Mouse (Mus musculus) heart, adult 8-10 months (tissue): Measurements from ENCODE around the gene Crx. TPM values are rescaled to one million over a fixed set of nuclear protein-coding genes. Genes with fewer than 3 reads are reported as not detected.
A peak's percentile ranks its signal among the peaks of the same experiment; 100 is the strongest.
"Not testable (repeated sequence)": the region's sequence is repeated elsewhere in the genome, so short reads cannot be mapped to it uniquely, and the experiment has no call there.

Experiments
- DNase-seq: peaks from one replicate; pipeline ENCODE4 v3.0.0; 2022; ENCODE audit warnings: low spot score
- total RNA-seq, 4 experiments: library from RNA; stranded (reverse); gene quantifications; 2 replicates each; pipeline ENCODE4 v1.2.4; 2022

Crx gene
- not detected for total RNA-seq

DNA sequence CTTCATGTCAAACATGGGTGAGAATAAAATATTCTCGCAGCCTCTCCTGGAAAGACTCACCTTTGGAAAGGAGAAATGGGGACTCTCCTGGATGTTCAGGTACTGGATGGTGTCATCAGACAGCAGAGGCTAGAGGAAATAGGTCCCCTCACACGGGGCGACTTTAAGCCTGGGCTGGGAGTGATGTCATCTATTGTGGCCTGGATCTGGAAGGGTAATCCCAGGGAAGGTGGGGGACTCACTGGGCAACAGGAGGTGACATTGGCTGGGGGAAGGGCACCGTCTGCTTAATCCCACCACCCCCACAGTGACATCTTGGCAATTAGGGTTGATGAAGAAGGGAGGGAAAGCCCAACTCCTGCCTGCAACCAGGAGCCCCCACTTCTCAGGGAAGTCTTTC, at the start of gene Crx:
TSS of gene Crx (minus strand) at position 213 of the 400 bp plus-strand sequence.
- DNase-seq, result no peak

DNA sequence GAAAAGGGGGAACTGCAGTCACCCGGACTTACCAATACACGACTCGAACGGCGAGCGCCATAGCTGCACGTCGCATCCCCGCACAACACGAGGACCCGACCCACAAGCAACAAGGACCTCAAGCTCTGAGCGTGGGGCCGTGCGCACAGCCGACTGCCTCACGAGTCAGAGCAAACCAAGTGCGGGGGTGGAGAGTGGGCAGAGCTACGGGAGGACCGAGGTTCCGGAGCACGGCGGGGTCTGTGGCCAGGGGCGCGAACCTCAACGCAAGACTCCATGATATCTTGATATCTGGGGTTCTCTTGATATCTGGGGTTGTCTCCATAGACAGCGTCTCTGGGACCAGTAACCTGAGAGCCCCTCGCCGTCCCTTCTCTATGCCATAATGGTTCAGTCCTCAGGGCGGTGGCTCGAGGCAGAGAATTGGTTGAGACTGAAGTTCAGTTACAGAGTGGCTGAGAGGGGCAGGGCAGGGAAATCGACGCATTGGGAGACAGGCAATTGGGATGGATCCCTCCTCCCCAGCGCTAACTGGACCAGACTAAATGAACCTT, 42.5 kb upstream of the Crx start, which contains the start of gene Selenow:
TSS of gene Selenow (minus strand) at position 183 of the 554 bp plus-strand sequence.
- peak; percentile 89 for DNase-seq

DNA sequence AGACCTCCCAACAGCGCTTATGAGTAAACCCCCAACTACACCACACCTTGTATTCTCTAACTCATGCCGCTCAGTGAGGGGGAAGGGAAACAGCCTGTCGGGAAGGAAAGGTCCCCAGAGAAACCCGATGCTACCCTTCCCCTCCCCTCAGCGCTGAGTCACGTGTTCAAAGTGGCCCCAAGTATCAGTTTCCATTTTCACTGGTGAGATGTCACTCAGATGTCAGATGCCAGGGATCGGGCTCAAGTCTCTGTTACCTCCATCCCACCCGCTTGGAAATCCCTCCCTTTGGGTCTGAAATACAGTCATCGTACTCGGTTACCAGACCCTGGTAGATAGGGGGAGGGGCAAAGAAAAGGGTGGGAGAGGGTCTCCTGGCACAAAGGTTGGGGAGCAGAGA, 42.0 kb upstream of the Crx start:
- no peak for DNase-seq

DNA sequence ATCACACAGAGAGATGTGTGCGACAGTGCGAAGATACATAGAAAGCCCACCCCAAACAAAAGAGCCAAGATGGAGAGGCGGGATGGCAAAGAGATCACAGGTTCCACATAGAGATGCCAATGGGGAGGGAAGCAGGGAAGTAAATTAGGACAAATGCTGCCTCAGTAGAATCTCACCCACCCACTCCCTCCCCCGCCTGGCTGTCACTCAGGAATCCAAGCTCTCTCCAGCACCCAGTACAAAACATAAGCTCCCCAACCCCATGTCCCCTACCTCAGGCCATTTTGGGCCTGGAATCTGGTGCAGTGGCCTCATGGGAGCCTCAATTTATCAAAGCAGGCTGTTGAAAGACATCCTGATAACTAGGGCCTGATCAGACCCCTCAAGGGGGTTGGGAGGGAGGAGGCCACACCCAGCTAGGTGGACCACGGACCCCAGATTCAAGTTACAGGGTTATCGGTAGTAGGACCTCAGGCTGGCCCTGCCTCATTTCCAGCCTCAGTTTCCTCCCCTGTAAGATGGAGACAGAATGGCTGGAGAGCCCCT, 41.0 kb upstream of the Crx start:
- DNase-seq, result no peak

DNA sequence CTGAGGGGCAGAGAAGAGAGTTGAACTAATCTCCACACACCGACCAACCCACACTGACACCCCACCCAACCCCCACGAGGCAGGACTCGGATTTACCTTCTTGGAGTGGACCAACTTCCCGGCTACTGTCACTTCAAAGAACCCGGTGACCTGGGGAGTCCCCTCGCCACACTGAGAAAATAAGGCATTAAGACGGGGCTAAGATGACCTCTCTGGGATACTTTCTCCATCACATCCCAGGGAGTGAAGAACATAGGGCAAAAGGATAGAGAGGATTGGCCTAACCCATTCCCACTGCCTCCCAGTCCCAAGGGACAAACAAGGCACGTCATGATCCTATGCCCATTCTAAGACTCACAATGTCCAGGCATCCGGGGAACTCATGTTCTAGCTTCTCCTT, 40.2 kb upstream of the Crx start:
- DNase-seq, result no peak

DNA sequence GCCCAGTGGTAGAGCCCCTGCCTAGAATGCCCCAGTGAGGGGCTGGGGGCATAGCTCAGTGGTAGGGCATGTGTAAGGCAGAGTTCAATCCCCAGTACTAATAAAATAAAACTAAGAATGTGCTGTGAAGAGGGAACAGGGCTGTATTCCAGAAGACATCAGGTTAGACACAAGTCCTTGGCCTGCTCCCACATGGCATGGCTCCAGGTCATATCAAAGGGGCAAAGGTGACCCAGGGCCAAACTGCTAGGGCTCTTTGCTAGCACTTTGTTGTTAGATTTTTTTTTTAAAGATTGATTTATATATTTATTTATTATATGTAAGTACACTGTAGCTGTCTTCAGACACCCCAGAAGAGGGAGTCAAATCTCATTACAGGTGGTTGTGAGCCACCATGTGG, 38.6 kb upstream of the Crx start:
- DNase-seq, result no peak

DNA sequence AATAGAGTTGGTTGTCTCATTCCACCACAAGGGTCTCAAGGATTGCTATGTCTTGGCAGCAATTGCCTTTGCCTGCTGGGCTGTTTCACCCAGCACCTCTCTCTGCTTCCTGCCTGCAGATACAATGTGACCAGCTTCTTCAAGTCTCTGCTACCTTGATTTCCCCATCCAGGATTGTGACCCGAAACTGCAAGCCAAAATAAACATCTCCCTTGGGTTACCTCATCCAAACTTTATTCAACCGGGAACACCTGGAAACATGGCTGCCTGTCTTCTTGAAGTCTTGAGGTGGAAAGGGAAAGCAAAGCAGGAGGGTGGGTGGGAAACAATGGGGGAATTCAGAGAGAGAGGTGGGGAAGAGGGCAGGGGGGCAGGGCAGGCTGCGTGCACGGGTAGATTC, 37.2 kb upstream of the Crx start:
- no peak for DNase-seq

DNA sequence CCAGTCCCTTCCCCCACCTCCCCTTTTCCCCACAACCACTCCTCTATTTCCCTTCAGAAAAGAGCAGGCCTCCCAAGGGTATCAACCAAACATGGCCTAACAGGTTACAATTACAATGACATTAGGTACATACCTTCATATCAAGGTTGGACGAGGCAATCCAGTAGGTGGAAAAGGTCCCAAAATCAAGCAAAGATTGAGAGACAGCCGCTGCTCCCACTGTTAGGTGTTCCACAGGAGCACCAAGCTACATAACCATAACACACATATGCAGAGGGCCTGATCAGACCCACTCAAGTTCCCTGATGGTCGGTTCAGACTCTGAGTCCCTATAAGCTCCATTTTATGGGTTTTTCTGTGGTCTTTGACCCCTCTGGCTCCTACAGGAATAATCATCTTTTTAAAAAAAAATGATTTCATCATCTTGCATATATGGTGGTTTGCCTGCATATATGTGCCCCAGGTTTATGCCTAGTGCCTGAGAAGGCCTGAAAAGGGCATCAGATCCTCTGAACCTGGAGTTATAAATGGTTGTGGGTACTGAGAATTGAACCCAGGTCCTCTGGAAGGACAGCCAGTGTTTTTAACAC, 36.5 kb upstream of the Crx start:
- DNase-seq, result no peak

DNA sequence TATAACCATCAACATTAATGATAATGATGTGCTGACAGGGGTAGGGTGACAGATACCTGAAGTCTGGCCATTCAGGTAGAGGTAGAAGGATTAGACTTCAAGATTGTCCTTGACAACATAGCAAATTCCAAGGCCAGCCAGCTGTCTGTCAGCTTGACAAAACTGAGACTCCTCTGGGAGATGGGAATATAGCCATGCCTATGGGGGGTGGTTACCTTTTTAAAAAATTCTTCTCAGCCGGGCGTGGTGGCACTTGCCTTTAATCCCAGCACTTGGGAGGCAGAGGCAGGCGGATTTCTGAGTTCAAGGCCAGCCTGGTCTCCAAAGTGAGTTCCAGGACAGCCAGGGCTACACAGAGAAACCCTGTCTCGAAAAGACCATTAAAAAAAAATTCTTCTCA, 35.9 kb upstream of the Crx start:
- not testable (repeated sequence) for DNase-seq

DNA sequence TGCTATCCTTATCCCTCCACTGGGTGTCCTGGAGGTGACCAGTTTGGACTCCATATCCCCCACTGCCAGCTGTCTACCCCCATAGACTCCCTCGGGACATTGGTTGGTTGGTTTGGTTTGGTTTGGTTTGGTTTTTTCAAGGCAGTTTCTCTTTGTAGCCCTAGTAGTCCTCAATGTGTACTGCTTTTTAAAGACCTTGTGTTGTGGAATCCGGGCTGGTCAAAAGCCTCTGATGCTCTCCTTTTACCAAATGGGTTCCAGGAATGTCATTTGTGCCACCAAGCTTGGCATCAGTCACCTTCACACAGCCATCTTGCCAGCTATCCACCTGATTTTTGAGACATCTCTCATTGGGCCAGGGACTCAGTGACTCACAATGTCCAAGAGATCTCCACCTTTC, 35.0 kb upstream of the Crx start:
- DNase-seq, result no peak

DNA sequence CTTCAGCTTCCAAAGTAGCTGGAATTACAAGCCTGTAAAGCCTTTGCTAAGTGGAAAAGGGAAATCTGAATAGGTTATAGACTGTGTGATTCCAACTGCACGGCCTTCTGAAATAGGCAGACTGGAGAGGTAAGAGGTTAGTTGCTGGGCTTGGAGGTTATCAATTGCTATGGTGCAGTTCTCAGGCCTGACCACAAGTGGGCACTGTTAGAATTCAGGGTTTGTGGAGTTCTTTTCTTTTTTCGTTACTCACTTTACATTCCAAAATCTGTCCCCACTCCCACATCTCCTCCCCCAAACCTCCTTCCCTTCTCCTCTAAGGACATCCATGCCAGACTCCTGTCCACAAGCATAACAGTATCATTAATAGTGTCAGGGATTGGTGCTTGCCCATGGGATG, 34.5 kb upstream of the Crx start:
- DNase-seq, result peak; percentile 33

DNA sequence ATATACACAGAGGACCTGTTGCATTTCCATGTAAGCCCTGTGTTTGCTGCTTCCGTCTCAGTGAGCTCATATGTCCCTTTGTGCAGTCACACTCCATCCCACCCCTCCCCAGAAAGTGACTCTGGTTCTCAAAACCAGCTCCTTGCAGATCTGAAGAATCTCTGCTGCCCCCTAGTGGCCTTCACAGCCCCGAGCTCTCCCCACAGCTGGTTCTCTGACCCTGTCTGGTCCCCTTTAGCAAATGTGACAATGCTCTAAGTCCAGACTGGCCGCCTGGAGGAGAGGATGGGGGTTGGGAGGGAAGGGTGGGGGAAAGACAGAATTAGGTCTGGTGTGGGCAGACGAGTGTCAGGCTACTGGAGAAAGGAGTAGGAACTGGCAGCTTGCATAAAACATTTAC, 32.4 kb upstream of the Crx start:
- DNase-seq, result peak; percentile 50

DNA sequence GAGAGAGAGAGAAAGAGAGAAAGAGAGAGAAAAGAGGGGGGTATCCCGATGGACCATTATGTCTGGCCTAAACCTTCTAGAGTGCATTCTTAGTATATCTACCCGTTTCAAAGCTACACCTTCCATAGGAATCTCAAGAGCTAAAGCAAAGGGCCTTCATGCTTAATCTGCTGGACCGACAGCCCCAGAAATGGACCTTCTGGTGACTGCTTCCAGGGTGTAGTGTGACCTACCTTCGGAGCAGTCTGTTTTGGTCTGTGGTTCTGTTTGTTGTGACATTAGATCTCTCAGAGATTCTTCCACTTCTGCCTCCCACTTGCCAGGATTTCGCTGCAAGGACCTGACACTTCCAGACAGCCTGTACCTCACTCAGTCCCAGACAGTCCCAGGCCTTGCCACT, 30.8 kb upstream of the Crx start:
- DNase-seq, result no peak

DNA sequence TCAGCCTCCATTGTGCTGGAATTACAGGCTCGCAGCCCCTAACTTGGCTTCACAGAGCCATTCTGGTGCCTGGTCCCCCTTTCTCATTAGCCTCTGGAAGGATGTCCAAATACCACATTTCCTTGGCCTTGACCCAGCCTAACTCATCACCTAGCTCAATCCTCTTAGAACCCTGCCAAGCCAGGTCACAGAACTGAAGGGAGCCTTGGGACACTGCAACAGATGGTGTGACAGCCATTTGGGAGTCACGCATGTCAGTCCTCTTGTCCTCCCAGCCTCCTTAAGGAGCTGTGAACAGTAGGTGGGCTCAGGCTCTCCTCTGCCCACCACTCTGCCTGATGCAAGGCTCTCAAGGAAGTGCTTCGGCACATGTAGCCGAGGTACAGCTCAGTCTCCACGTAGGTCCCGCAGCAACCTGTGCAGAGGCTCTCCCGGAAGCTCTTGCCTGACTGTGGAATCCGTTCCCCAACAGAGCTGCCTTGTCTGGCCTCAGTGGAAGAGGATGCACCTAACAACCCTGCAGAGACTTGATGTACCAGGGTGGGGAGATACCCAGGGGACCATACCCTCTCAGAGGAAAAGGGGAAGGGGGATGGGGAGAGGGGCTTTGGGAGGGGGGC, 28.3 kb upstream of the Crx start:
- DNase-seq, result no peak

DNA sequence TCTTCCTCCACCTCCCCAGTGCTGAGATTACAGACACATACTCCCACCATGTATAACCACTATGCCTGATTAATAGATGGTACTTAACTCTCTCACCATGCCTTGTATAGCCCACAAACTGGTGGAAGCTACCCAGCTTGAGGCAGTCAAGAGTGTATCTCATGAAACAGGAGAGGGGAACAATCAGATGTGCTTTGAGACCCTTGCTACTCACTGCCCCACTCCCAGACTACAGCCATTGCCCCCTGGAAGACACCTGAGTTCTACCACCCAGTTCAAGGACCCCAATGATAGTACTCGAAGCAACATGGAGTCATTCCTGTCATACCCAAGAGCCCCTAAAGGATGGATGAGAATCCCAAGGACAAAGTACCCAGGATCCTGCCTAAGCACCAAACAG, 26.8 kb upstream of the Crx start:
- no peak for DNase-seq

DNA sequence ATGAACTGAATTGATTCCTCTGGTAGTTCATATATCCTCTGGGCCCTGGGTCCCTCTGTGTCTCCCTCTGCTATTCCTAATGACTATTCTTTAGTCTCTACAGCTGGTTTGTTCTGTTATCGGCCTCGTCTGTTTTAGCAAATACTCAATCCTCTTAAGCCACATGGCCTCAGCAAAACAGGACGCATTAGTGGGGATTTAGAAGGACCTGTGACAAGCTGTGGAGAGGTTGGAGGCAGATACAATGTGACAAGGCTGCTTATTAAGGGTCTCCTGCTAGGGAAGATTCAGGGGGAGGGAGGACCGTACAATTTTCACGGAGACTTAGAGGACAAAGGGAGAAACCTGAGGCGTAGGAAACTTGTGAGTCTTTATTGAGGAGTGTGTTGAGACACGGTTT, 26.1 kb upstream of the Crx start:
- DNase-seq, result no peak

DNA sequence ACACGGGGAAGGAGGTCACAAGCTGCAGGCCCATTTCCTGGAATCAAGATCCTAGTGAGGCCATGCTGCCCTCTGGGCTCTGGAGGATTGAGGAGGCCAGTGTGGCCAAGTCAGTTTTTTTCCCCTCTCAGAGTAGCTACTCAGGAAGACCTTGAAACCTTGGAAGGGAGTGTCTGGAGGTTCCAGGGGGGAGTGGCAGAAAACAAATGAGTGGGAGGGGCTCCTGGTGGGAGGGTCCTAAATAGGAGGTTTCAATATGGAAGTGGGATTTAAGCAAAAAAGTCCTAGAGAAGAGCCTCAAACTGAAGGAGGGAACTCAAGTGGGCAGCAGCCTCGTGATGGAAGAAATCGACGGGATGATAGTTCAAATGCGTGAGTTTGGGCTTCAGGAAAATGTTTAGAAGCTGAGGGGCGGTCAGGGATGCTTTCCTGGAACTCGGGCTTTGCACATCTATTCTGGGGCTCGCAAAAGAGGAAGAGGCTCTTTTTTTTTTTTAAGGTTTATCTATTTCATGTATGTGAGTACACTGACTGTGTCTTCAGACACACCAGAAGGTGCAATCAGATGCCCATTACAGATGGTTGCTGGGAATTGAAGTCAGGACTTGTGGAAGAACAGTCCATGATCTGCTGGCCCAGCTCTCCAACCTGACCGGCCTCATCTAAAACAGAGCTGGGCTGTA, 21.7 kb upstream of the Crx start:
- DNase-seq, result no peak

DNA sequence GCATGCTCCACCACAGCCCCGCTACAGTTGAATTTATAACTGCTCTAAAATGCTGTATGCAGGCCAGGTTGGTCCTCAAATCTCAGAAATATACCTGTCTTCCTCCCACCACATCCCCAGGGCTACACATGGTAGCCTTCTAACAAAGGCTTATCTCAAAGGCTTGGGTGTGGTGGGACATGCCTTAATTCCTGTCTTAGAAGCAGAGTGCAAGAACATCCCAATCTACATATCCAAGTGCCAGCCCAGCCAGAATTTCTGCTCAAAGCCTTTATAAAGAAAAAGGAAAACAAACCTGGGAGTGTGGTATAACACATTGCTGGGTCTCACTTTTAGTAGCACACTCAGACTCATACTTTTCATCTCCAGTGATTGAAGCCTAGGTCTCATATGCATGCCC, 14.5 kb upstream of the Crx start:
- DNase-seq, result no peak

DNA sequence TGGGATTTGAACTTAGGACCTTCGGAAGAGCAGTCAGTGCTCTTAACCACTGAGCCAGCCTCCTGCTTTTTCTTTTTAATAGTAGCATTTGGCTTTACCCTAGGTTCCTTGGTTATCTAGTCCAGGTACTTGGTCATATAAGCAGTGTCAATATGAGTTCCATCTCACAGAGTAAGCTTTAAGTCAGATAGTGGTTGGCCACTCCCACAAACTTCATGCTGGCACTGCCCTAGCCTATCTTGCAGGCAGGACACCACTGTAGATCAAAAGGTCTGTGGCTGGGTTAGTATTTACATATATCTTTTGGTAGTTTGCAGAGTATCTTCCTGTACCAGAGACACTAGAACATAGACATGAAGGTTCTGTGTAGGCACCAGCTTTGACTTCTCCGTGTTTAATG, 4.4 kb upstream of the Crx start:
- DNase-seq, result no peak

DNA sequence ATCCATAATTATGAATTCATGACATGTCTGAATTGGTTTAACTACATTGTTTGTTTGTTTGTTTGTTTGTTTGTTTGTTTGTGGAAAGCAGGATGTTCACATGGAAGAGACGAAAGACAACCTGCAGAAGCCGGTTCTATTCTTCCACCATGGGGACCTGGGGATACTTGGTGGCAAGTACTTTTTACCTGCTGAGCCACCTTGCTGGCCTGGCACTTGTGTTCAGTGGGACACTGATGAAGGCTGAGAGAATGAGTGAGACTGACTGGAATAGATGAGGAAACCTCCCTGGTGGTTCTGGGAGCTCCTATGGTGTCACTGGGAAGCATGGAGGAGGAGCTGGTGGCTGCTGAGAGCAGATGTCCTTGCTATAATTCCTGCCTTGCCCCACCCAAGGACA, 2.5 kb upstream of the Crx start, which contains the start of gene Crxos:
TSS of gene Crxos (plus strand) at position 301 of the 400 bp plus-strand sequence.
- no peak for DNase-seq

DNA sequence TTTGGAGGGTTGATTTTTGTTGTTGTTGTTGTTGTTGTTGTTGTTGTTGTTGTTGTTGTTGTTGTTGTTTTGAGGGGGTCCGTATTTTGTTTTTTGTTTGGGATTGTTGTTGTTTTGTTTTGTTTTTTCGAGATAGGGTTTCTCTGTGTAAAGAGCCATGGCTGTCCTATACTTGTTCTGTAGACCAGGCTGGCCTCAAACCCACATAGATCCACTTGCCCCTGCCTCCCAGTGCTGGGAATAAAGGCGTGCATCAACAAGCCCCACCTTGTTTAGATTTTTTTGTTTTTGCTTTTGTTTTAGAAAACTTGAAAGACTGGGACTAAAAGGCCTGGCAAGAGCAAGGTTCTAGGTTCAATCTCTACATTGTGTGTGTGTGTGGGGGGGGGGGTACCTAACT, 2.1 kb upstream of the Crx start:
- no peak for DNase-seq

DNA sequence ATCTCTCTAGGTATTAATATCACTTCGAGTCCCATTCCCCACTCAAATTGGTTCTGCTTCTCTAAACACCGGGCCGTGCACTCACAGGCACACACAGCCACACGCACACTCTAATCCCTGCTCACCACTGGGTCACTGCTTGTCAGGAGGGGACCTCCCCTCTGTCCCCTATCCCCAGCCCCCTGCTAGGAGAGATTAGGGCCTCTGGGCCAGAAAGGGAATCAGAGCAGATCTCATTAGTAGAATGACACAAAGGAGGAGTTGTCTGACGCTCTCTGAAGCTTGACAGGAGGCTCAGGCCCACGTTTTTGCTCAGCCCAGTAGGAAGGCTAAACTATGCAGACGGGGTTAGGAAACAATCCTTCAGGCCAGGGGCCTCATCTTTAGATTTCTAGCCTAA, 1.6 kb upstream of the Crx start:
- no peak for DNase-seq

DNA sequence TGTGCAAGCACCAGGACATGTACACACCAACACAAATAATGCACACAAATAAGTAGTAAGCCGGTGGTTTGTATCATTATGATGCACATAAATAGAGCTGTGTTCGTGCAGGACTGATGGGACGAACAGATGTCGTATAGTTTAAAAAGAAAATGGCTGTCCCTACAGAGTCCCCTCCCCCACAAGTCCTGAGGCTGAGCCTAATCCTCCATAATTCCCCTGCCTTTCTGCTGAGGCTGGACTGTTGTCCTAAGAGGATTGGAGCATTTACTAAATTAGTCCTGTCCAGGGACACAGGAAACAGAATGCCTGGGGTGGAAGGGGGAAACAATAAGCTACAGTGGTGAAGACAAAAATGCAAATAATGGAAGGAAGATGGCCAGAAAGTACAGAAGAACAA, 15.7 kb downstream of the Crx start:
- no peak for DNase-seq
